Mouse (Mus musculus): ENCODE measurements around the gene Rps18. TPM values are rescaled to one million over a fixed set of nuclear protein-coding genes. Genes with fewer than 3 reads are reported as not detected.

The Rps18 gene
- polyA plus RNA-seq, 1 experiment: 287 TPM

DNA sequence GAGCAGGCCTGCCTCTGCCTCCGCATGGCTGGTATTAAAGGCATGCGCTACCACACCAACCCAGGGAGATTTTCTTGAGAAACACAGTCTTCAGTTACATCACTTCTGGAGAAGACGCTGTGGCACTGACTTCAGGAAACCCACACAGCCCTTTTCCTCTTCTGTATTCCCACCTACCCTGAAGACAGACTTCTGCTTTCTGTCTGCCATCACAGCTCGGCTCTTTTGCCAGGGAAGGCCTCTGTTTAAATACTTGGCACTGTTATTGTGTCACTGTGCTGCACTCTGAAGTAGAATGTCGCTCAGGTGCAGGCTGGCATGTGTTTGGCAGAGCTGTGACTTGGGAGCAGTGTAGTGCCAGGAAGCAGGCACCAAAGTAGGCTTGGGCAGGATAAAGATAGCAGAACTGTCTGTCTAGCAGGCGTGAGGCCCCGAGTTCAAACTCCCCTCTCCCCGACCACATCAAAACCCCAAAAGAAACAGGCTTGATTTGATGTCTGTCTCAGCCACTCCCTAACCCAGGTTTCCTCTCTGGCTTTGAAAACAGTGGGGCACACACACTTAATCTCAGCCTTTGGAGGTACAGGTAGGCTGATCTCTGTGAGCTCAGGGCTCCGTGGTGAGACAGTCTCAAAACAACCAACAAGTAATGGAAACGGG lies 8.2 kb downstream of the Rps18 start:
- TF ChIP-seq MAX (IDR thresholded peaks at IDR 0.05; ENCODE audit: low read depth) (no peak), MYOD1 (IDR thresholded peaks at IDR 0.05; ENCODE audit: control insufficient read depth in 1 of 3, insufficient read length in 2 of 3, low read depth in 2 of 3) (no peak), SRF (IDR thresholded peaks at IDR 0.05; ENCODE audit: control insufficient read depth, insufficient read length, low read depth) (no peak), CEBPB (IDR thresholded peaks at IDR 0.05; ENCODE audit: insufficient read depth, poor library complexity, severe bottlenecking) (no peak)

GRCm38 (mm10) chr17:33943454-33943853 lies 12.3 kb downstream of the Rps18 start:
- TF ChIP-seq POLR2AphosphoS2 (IDR thresholded peaks at IDR 0.05; ENCODE audit: insufficient read length, low read depth): no peak
- no peak for TF ChIP-seq TCF3 (IDR thresholded peaks at IDR 0.05; ENCODE audit: insufficient read length, low read depth)
- TF ChIP-seq MYOD1 (IDR thresholded peaks at IDR 0.05; ENCODE audit: control insufficient read depth in 1 of 3, insufficient read length in 2 of 3, low read depth in 2 of 3): no peak
- no peak for TF ChIP-seq CEBPB (IDR thresholded peaks at IDR 0.05; ENCODE audit: insufficient read depth, poor library complexity, severe bottlenecking)
- TF ChIP-seq POLR2A (IDR thresholded peaks at IDR 0.05; ENCODE audit: insufficient read length, low read depth): no peak
- no peak for TF ChIP-seq E2F4 (IDR thresholded peaks at IDR 0.05; ENCODE audit: insufficient read depth)
- no peak for TF ChIP-seq SRF (IDR thresholded peaks at IDR 0.05; ENCODE audit: control insufficient read depth, insufficient read length, low read depth)
- no peak for TF ChIP-seq USF1 (IDR thresholded peaks at IDR 0.05; ENCODE audit: low read depth)
- TF ChIP-seq MAX (IDR thresholded peaks at IDR 0.05; ENCODE audit: low read depth): no peak
- H3K79me2 ChIP-seq (ENCODE audit: control insufficient read depth, insufficient read depth): peaks cover 23% of the 10 kb centered on the region
- no peak overlapping the region for H3K4me2 ChIP-seq (ENCODE audit: low read depth)
- H3K4me3 ChIP-seq: no peak overlapping the region
- no peak overlapping the region for H3ac ChIP-seq (ENCODE audit: control insufficient read depth, insufficient read length)
- no peaks in the 10 kb centered on the region for H3K27me3 ChIP-seq (ENCODE audit: control insufficient read depth, insufficient read depth, insufficient read length)
- H3K36me3 ChIP-seq (ENCODE audit: control insufficient read depth, insufficient read depth): no peaks in the 10 kb centered on the region

More for the DNA sequence above, 8.2 kb downstream of the Rps18 start:
- H3K36me3 ChIP-seq (ENCODE audit: control insufficient read depth, insufficient read depth): no peaks in the 10 kb centered on the region
- H3K4me2 ChIP-seq (ENCODE audit: low read depth): no peak overlapping the region
- H3K27me3 ChIP-seq (ENCODE audit: control insufficient read depth, insufficient read depth, insufficient read length): no peaks in the 10 kb centered on the region
- H3K79me2 ChIP-seq (ENCODE audit: control insufficient read depth, insufficient read depth): no peaks in the 10 kb centered on the region
- H3K4me3 ChIP-seq: no peak overlapping the region
- no peak overlapping the region for H3ac ChIP-seq (ENCODE audit: control insufficient read depth, insufficient read length)

DNA sequence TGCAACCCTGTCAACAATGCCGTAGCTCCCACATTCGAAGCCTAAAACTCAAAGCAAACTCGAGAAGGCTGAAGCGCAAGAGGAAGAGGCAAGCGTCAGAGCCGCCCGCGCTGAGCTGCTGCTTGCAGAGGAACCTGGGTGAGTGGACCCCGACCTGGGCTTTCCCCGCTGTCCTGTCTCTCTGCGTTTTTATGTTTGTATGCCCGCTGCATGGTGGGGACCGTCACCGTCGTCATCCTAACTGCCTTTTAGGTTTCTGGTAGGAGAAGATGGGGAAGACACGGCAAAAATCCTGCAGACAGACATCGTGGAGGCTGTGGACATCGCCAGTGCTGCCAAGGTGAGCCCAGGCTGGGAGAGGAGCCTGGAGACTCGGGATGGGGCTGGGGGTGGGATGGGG lies 14.4 kb downstream of the Rps18 start:
- peak overlapping the region; percentile 87 for H3K4me2 ChIP-seq (ENCODE audit: low read depth)
- H3ac ChIP-seq (ENCODE audit: control insufficient read depth, insufficient read length): peak overlapping the region; percentile 24
- TF ChIP-seq USF1 (IDR thresholded peaks at IDR 0.05; ENCODE audit: low read depth): no peak
- no peak for TF ChIP-seq REST (IDR thresholded peaks at IDR 0.05; ENCODE audit: insufficient read depth, insufficient read length)
- no peak for TF ChIP-seq TCF12 (IDR thresholded peaks at IDR 0.05; ENCODE audit: insufficient read depth, poor library complexity, severe bottlenecking)
- TF ChIP-seq SRF (IDR thresholded peaks at IDR 0.05; ENCODE audit: control insufficient read depth, insufficient read length, low read depth): no peak
- no peak for TF ChIP-seq CEBPB (IDR thresholded peaks at IDR 0.05; ENCODE audit: insufficient read depth, poor library complexity, severe bottlenecking)
- no peak for TF ChIP-seq MYOD1 (IDR thresholded peaks at IDR 0.05; ENCODE audit: control insufficient read depth in 1 of 3, insufficient read length in 2 of 3, low read depth in 2 of 3)
- no peak for TF ChIP-seq E2F4 (IDR thresholded peaks at IDR 0.05; ENCODE audit: insufficient read depth)
- TF ChIP-seq POLR2AphosphoS2 (IDR thresholded peaks at IDR 0.05; ENCODE audit: insufficient read length, low read depth): no peak
- no peak for TF ChIP-seq POLR2A (IDR thresholded peaks at IDR 0.05; ENCODE audit: insufficient read length, low read depth)
- no peak for TF ChIP-seq MYOG (IDR thresholded peaks at IDR 0.05; ENCODE audit: control insufficient read depth in 1 of 3, insufficient read depth in 1 of 3, insufficient read length in 2 of 3, low read depth in 2 of 3)
- TF ChIP-seq MAX (IDR thresholded peaks at IDR 0.05; ENCODE audit: low read depth): no peak
- TF ChIP-seq TCF3 (IDR thresholded peaks at IDR 0.05; ENCODE audit: insufficient read length, low read depth): no peak
- H3K4me3 ChIP-seq: peak overlapping the region; percentile 81
- H3K79me2 ChIP-seq (ENCODE audit: control insufficient read depth, insufficient read depth): peaks cover 23% of the 10 kb centered on the region
- H3K27me3 ChIP-seq (ENCODE audit: control insufficient read depth, insufficient read depth, insufficient read length): no peaks in the 10 kb centered on the region
- H3K36me3 ChIP-seq (ENCODE audit: control insufficient read depth, insufficient read depth): no peaks in the 10 kb centered on the region

DNA sequence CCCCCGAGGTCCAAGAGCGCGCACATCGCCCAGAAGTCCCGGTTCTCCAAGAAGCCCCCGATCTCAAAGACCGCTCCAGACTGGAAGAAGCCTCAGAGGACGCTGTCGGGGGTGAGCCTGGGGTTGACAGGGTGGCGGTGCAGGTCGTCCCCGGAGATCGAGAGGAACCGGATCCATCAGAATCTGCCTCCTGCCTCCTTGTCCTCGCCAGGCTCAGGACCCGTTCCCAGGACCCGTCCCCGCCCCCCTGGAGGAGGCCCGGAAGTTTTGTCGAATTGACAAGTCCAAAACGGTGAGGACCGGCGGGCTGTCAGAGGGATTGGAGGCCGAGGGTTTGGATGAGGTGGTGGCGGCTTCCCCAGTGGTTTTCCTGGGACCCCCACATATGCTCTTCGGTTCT lies 14.8 kb downstream of the Rps18 start:
- Histone ChIP-seq H3K4me3 (peak overlapping the region; percentile 81), H3K4me2 (ENCODE audit: low read depth) (peak overlapping the region; percentile 87), H3K79me2 (ENCODE audit: control insufficient read depth, insufficient read depth) (peaks cover 23% of the 10 kb centered on the region), H3K27me3 (ENCODE audit: control insufficient read depth, insufficient read depth, insufficient read length) (no peaks in the 10 kb centered on the region), H3ac (ENCODE audit: control insufficient read depth, insufficient read length) (peak overlapping the region; percentile 24), H3K36me3 (ENCODE audit: control insufficient read depth, insufficient read depth) (no peaks in the 10 kb centered on the region)
- TF ChIP-seq SRF (IDR thresholded peaks at IDR 0.05; ENCODE audit: control insufficient read depth, insufficient read length, low read depth) (no peak), TCF3 (IDR thresholded peaks at IDR 0.05; ENCODE audit: insufficient read length, low read depth) (no peak), MAX (IDR thresholded peaks at IDR 0.05; ENCODE audit: low read depth) (no peak), E2F4 (IDR thresholded peaks at IDR 0.05; ENCODE audit: insufficient read depth) (no peak), REST (IDR thresholded peaks at IDR 0.05; ENCODE audit: insufficient read depth, insufficient read length) (no peak), TCF12 (IDR thresholded peaks at IDR 0.05; ENCODE audit: insufficient read depth, poor library complexity, severe bottlenecking) (no peak), MYOG (IDR thresholded peaks at IDR 0.05; ENCODE audit: control insufficient read depth in 1 of 3, insufficient read depth in 1 of 3, insufficient read length in 2 of 3, low read depth in 2 of 3) (no peak), POLR2A (IDR thresholded peaks at IDR 0.05; ENCODE audit: insufficient read length, low read depth) (no peak), USF1 (IDR thresholded peaks at IDR 0.05; ENCODE audit: low read depth) (no peak), POLR2AphosphoS2 (IDR thresholded peaks at IDR 0.05; ENCODE audit: insufficient read length, low read depth) (no peak), CEBPB (IDR thresholded peaks at IDR 0.05; ENCODE audit: insufficient read depth, poor library complexity, severe bottlenecking) (no peak), MYOD1 (IDR thresholded peaks at IDR 0.05; ENCODE audit: control insufficient read depth in 1 of 3, insufficient read length in 2 of 3, low read depth in 2 of 3) (no peak)
